Mouse (Mus musculus) neutrophil, adult 5-6 weeks (primary cell): ENCODE measurements around the gene Cbfb. TPM values are rescaled to one million over a fixed set of nuclear protein-coding genes. Genes with fewer than 3 reads are reported as not detected.

Experiments used
- ATAC-seq: fragments of 151-379, 151-347 bp; 2 replicates; pipeline ENCODE4 v1.8.0; 2017; ENCODE audit warnings: mild to moderate bottlenecking, moderate TSS enrichment; ENCODE audit not compliant: insufficient number of reproducible peaks, poor library complexity, low FRiP score, severe bottlenecking; ENCODE audit errors: extremely low read depth
- total RNA-seq: library from RNA; stranded (forward); fragments of 200-1000 nt; gene quantifications from 2 replicates; pipeline ENCODE4 v1.2.3, GENCODE M21; 2017

Cbfb gene
- total RNA-seq, 1 experiment from 2014 or later: 135 TPM

- no peak for ATAC-seq
Observed at GRCm38 (mm10) chr8:105233126-105233935, 62.9 kb downstream of the Cbfb start.

DNA sequence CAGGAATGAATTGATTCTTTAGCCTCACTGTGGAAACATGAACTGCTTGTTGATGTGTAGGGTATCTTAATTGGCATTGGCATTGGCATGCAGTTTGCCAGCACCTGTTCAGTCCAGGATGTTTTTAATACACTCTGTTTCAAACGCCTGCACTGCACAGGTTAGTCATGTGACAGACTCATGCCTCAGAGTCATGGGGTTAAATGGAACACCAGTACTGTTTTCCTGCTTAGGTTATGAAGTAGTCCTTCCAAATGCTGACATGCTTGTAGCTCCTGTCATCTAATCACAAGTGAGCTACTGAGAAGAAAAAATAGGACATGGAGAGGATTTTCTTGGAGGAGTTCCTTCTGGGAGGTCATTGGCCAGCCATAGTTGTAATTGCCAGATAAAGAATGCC lies 64.7 kb downstream of the Cbfb start:
- no peak for ATAC-seq

DNA sequence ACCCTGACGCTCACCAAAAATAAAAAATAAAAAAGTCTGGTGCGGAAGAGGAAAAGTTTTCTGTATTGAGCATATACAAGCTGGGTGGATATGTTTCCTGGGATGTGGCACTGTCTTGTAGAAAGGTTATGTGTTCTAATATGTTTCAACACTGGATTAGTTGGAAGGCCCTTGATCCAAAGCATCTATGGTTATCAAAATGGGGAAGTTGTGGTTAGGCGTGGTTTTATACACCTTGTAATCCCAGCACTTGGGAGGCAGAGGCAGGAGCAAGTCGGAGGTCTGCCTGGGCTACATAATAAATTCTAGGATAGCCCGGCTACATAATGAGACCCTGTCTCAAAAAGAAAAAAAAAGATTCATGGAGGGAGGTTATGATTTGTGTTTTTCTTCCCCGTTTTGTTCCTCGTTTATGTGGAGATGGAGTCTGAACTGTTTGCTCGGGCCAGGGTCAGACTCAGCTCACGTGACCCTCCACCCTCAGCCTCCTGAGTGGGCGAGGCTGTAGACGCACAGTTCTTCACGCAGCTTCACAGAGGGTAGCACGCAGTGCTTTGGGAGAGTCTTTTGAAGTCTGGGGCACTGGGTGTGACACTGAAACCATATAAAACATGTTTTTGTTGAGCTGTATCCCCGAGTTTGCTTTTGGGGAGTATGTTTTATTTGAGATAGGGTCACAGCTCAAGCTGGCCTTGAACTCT lies 67.1 kb downstream of the Cbfb start:
- ATAC-seq: no peak

DNA sequence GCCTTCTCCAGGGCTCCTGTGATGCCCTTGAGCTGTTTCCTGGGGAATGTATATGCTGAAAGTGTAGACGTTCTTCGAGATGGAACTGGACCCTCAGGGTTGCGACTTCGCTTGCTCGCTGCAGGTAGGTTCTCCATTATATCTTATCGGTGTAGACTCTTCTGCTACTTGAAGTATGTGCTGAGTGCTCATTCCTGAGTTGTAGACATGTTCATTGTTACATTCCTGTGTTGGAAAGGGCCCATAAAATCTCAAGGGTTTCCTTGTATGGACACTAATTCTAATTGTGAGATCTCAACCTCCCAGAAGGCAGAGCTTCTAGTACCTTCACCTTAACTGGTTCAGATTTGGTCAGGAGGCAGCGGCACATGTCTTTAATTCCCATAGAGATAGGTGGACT lies 70.5 kb downstream of the Cbfb start:
- no peak for ATAC-seq

GRCm38 (mm10) chr8:105251954-105252353 lies 81.5 kb downstream of the Cbfb start:
- ATAC-seq: no peak

DNA sequence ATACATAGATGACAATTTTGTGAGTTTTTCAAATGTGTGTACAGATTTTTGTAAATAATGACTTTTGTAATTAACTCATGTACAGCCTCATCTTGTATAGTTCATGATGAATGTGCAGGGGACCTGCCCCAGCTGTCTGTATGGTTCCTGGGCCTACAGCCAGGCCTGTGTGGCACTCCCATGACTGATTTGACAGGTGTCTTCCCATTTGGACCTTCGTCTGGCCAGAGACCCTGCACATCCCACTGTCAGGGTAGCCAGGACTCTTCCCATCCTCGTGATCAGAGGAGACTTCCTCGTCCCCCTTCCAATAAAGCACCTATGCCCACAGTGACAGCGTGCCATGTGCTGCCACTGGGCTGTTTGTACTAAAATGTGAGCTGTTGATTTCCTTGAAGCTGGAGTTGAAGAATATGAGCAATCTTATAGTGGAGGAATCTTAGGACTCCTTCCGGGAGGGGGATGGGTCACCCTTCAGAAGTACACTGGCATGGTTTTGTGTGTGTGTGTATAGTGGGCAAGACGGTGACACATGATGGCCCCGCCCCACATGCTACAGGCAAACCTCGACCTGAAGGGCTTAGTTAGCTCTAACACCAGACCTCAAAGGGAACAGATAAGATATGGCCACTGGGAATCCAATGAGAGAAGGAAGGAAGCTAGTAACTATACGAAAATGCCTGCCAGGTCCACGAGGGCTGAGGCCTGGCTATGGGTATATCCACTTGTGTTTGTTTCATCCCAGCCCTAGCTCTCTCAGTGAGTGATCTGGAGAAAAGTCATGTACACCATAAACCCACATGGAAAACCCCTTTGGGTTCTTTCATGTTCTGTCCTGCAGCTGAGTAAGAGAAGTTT lies 82.4 kb downstream of the Cbfb start:
- ATAC-seq: no peak

DNA sequence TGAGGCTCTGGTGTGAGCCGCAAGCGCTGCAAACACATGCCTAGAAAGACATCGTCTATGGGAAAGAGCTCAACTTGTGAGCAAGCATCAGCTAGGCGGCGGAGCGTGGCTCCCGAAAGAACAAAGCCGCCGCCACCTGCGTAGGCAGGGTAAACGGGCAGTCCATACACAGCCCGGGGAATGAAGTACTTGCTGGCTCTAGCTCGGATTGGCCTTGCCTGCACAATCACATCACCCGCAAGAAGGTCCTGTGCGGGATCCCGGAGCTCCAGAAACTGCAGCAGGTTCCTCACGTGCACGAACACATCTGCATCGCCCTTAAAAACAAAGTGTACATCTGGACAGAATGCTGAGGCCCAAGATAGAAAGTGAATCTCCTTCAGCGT lies 83.3 kb downstream of the Cbfb start:
- ATAC-seq: no peak

GRCm38 (mm10) chr8:105254152-105254965 lies 83.9 kb downstream of the Cbfb start:
- peak; percentile 66 for ATAC-seq

- no peak for ATAC-seq
Observed at GRCm38 (mm10) chr8:105254966-105255350, 84.5 kb downstream of the Cbfb start, which contains the start of gene B3gnt9. Gene B3gnt9, minus strand, starts transcription at chr8:105255153.

GRCm38 (mm10) chr8:105257318-105258114 lies 87.0 kb downstream of the Cbfb start:
- ATAC-seq: no peak

- no peak for ATAC-seq
Observed at GRCm38 (mm10) chr8:105258911-105259720, 88.6 kb downstream of the Cbfb start.

GRCm38 (mm10) chr8:105259721-105260320 lies 89.3 kb downstream of the Cbfb start:
- ATAC-seq: peak; percentile 45

GRCm38 (mm10) chr8:105260371-105261099 lies 90.1 kb downstream of the Cbfb start:
- ATAC-seq: no peak

GRCm38 (mm10) chr8:105261326-105261980 lies 91.0 kb downstream of the Cbfb start:
- no peak for ATAC-seq

DNA sequence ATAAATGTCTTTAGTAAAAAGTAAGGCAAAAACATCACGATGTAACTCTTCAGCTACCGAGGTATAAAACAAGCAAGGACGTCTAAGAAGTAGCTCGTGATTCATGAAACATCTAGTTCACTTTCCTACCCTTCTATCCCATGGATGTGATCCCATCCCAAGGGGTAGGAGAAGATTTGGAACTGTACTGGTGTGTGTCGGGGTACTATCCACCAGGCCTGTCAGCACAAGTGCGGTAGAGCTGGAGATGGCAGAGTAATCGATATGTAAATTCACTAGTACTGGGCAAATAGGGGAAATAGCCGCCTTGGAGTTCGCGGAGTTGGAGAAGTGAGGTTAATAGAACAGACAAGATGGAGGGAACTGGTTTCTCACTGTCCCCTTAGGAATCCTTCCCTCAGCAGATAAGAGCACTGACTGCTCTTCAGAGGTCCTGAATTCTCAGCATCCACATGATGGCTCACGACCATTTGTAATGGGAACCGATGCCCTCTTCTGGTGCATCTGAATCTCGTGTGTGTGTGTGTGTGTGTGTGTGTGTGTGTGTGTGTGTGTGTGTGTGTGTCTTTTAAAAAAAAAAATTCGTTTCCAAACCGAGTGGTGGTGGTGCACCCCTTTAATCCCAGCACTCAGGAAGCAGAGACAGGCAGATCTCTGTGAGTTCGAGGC lies 92.9 kb downstream of the Cbfb start:
- no peak for ATAC-seq
